Mouse (Mus musculus) bone marrow, adult 2 months (tissue): ENCODE data around the gene Asphd2. TPM values are rescaled to one million over a fixed set of nuclear protein-coding genes. Genes with fewer than 3 reads are reported as not detected.
A peak's percentile ranks its signal among the peaks of the same experiment; 100 is the strongest.

ENCODE experiments used
- H3K27ac ChIP-seq: fragments of 200-500 bp; 2 replicates; pipeline ENCODE4 v1.5.1; 2012; ENCODE audit warnings: low read depth, mild to moderate bottlenecking, control low read depth, inconsistent platforms, low read length; ENCODE audit not compliant: control insufficient read depth, poor library complexity, insufficient read depth
- H3K4me1 ChIP-seq: fragments of 200-500 bp; 2 replicates; pipeline ENCODE4 v1.6.1; 2011; ENCODE audit warnings: low read length; ENCODE audit not compliant: control insufficient read depth, insufficient read depth
- H3K4me3 ChIP-seq: fragments of 200-500 bp; replicated peaks from 2 replicates; pipeline ENCODE3; 2011; ENCODE audit warnings: mild to moderate bottlenecking, low read depth, low read length, control low read depth; ENCODE audit not compliant: control insufficient read depth
- CTCF ChIP-seq: fragments of 200-500 bp; IDR thresholded peaks from 2 replicates; pipeline ENCODE4 v1.5.1; 2011; ENCODE audit warnings: low read length, control low read depth; ENCODE audit not compliant: control insufficient read depth, insufficient read depth
- POLR2A ChIP-seq: fragments of 200-500 bp; IDR thresholded peaks from 2 replicates; pipeline ENCODE4 v1.6.1; 2011; ENCODE audit warnings: low read depth, mild to moderate bottlenecking, control low read depth, low read length, borderline replicate concordance; ENCODE audit not compliant: control insufficient read depth
- WGBS: fragments of 180-500 bp; shearing (Covaris S2); methylation state at CpG from one replicate; pipeline ENCODE4 v1.1.7; 2018; 5-methylcytosine and 5-hydroxymethylcytosine counted together
- polyA plus RNA-seq: library from polyadenylated mRNA; stranded (reverse); fragments of >200 nt; gene quantifications from 2 replicates; pipeline ENCODE4 v1.2.4, GENCODE M21; 2011; ENCODE audit warnings: low replicate concordance; ENCODE audit not compliant: missing spikeins, insufficient read depth, insufficient read length

The Asphd2 gene
- polyA plus RNA-seq, 1 experiment = not detected

DNA sequence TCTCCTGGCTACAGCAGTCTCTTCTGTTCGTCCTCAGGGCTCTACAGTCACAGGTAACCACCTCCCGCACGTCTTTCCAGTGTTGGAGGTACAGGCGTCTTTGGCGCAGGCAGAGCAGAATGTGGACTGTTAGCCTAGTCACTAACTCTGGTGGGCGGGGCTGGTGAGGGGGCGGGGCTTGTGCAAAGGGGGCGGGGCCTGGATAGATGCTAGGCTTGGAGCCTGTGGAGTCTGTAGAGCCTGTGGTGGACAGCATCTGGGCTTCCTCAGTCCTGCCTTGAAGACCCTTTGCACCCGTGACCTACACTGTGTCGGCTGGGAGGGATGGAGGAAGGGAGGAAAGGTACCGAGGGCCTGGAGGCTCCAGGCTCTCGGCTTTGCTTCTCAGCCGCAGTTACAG lies 38.8 kb downstream of the Asphd2 start, which contains the start of gene Gm6583:
Gene Gm6583 (minus strand): TSS at position 124 of the 400 bp plus-strand sequence.
- H3K27ac ChIP-seq = no peak within 1 kb of the TSS
- TF ChIP-seq POLR2A = no peak
- TF ChIP-seq CTCF = no peak
- no peaks in the 10 kb centered on the region; the same call in 1 of the 2 replicates for H3K4me1 ChIP-seq
- no peak within 1 kb of the TSS for H3K4me3 ChIP-seq
- 71% methylated on average over 13 of the region's 13 CpGs for WGBS

DNA sequence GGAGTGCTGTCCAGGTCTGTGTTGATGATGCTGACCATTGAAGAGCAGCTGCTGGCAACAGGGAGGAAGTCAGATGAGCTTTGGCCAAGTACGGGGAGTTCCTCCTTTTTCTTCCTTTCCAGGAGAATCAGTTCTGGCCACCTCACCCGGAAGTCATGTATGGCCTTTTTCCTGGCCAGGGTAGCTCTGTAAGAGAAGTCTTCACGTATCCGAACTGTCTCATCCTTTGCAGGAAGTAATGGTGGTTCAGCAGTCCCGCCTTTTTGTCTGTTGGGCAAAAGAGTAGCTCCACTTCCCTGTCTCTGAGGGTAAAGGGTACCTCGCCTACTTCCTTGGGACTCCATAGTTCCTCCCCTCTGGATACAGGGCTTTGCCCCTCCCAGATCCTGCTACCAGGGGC lies 39.2 kb downstream of the Asphd2 start:
- 42% methylated on average over 6 of the region's 6 CpGs for WGBS
- no peaks in the 10 kb centered on the region; the same call in 1 of the 2 replicates for H3K4me1 ChIP-seq
- TF ChIP-seq CTCF (no peak), POLR2A (no peak)
- no peak overlapping the region for H3K27ac ChIP-seq
- H3K4me3 ChIP-seq = no peak overlapping the region

DNA sequence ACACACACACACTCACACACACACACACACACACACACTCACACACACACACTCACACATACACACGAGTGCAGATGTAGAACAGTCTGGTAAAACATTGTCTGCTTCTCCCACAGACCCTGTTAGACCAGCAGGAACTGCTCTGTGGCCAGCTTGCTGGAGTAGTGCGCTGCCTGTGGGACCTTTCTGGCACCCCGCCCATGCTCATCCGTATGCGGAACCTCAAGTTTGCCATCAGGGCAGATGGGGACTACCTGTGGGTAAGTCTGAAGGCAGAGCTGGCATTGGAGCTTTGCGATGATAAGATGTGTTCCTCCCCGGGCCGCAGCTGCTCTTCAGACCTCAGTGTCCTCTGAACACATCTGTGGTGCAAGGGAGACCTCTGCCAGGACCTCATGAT lies 45.5 kb downstream of the Asphd2 start:
- WGBS = 88% methylated on average over 8 of the region's 8 CpGs
- no peaks in the 10 kb centered on the region for H3K4me1 ChIP-seq
- no peak overlapping the region for H3K4me3 ChIP-seq
- H3K27ac ChIP-seq = no peak overlapping the region
- no peak for TF ChIP-seq POLR2A
- TF ChIP-seq CTCF = no peak

DNA sequence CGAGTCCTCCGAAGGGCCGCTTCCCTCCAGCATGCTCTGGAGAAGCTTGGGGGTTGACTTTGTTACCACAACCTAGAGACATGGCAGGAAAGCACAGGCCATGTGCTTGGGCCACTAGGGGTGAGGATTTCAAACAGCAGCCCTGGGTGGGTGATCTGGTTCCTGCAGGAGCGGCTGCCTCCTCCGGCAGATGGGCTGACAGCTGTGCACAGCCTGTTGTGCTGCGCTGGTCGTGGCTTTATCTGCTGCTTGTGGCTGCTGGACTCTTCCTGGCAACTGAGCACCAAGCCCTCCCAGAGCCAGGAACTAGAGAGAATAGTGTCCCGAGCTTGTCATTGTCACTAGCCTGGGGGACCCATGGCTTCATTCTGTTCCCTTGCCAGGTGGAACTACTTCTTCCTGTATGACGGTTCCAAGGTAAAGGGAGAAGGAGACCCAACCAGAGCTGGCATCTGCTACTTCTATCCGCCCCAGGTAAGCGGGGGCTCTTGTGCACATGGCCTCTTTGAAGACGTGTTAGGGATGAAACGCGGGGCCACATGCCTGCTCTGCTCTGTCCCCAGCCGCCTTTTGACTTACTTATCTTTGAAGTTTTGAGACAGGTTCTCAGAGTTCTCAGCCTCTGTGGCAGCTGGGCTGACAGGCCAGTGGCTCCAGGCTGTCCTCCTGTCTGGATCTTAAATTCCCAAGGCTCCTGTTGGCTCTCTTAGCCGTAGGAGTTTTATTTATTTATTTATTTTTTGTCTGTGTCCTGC lies 48.3 kb downstream of the Asphd2 start:
- no peak for TF ChIP-seq POLR2A
- TF ChIP-seq CTCF = no peak
- Histone ChIP-seq H3K4me1 (no peaks in the 10 kb centered on the region; the same call in 1 of the 2 replicates), H3K4me3 (no peak overlapping the region), H3K27ac (no peak overlapping the region)
- 85% methylated on average over 16 of the region's 16 CpGs for WGBS

DNA sequence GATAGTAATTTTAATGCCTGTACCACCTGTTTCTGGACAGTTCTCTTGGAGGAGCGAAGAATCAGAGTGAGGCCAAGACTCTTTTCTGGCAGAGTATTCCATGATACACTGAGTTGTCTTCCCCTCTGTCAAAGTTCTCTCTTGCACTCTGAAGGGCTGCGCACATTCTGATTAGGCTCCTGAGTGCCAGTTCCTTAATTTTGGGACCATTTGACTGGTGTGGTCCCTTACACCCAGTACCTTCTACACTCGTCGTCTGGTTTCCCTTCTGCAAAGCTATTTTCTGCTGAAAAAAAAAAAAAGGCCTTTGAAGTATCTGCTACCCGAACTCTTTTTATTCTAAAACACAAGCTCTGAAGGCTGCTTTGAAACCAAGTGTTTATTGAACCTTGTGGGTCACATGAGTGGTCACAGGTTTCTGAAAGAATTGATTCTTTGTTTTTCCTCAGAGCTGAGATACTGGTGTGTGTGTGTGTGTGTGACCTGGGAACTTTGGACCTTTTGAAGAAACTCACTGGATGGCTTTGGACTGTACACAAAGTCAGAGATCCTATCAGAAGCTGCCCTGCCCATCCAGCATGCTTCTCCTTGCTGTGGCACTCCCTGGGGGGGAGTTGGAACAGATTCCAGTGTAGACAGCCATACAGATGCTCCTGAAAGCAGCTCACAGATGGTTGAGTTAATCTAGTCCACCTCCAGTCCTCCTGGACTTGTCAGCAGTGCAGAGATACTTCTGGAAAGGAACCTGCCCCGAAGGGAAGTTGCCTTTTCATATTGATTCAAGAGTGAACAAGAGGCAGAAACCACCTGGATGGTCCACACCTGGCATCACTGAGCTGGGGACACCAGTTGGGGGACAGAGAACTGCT lies 50.3 kb downstream of the Asphd2 start:
- Histone ChIP-seq H3K27ac (no peak overlapping the region), H3K4me3 (no peak overlapping the region), H3K4me1 (no peaks in the 10 kb centered on the region; the same call in 1 of the 2 replicates)
- 65% methylated on average over 6 of the region's 6 CpGs for WGBS
- TF ChIP-seq CTCF = no peak
- no peak for TF ChIP-seq POLR2A

DNA sequence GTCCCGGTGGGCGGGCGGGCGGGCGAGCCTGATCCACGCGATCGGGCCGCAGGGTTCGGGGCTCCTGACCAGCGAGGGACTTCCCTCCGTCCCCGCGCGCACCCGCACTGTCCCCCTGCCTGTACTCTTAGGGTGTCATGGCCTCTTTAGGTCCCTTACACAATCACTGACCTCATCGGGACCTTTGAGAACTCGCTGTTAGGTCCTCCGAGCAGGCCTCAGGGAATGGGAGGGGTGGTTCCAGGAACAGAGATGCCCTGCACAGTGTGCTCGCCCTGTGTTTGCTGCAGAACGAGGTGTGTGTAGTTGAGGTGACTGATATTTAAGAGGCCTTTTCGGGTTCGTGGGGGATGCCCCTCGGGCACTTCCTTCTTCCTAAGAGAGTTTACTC lies 51.5 kb downstream of the Asphd2 start:
- Histone ChIP-seq H3K4me3 (peak overlapping the region; percentile 98), H3K4me1 (no peaks in the 10 kb centered on the region; the same call in 1 of the 2 replicates), H3K27ac (0 out of 2 replicates have a peak overlapping the region, but pooled peaks have one; percentile 5)
- 0% methylated on average over 24 of the region's 24 CpGs for WGBS
- no peak for TF ChIP-seq POLR2A
- no peak for TF ChIP-seq CTCF

DNA sequence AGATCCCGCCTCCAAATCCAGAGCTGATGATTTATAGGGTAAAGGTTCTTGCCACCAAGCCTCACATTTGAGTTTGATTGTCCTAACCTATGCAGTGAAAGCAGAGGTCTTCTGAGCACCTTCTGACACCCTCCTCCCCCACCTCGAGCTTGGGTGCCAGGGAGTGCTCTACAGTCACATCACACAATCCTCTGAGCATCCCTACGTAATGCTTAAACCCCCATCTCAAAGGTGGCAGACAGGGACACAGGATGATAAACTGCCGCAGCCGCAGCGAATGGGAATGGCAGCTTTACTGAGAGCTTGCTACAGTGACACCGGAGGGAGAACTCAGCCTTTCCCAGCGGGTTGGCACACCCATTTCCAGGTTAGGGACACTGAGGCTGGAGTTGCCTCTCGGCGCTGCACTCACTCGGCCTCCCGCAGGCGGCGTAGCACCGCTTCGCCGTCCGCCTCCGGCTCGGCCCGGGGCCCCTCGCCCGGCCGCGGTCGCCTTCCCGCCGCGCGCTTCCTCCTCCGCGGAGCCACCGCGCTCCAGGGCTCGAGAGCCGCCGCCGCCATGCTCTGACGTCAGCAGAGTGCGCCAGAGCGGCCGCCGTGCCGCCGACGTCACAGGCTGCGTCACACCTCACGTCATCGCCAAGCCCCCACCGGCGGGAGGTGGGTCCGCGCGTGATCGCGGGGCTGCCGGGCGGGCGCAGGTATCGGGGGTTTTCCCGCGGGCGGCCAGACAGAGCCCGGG lies 52.0 kb downstream of the Asphd2 start, which contains the start of the genes Srrd and Hps4:
Gene Srrd (minus strand): TSS at position 578 of the 742 bp plus-strand sequence.
Gene Hps4 (plus strand): TSS at position 621 of the 742 bp plus-strand sequence.
- TF ChIP-seq CTCF (no peak), POLR2A (peak; percentile 54; the same call in 1 of the 2 replicates)
- peak within 1 kb of the TSS; percentile 61 for H3K27ac ChIP-seq
- no peaks in the 10 kb centered on the region; the same call in 1 of the 2 replicates for H3K4me1 ChIP-seq
- WGBS = 3% methylated on average over 61 of the region's 64 CpGs
- peak within 1 kb of the TSS; percentile 98 for H3K4me3 ChIP-seq
